Mouse (Mus musculus) liver, embryonic 14.5 days (tissue): Measurements from ENCODE around the gene Ppat.

ENCODE experiments used
- CTCF ChIP-seq: IDR thresholded peaks from 2 replicates; pipeline ENCODE4 v1.5.1; 2016; ENCODE audit warnings: antibody characterized with exemption, low read depth, control low read depth
- EP300 ChIP-seq: IDR thresholded peaks from 2 replicates; pipeline ENCODE4 v1.6.1; 2016; ENCODE audit warnings: antibody characterized with exemption, low read depth

DNA sequence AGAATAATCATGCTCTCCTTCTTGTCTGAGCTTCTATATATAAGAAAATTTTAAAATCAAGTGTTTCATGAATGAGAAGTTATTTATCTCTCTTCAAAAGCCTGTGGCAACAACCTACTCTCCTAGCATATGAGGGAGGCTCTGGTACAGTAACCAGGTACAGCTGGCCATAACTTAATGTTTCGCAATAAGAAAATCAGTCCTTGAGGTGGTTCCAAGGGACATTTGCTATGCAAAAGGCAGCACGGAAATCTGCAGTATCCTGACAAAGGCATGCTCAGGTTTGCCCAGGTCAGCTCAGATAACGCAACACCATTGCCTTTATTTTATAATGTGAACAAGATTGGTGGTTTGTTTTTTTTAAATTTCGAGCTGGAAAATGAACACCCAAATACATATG is 9.4 kb downstream of the Ppat start:
- TF ChIP-seq CTCF = no peak
- TF ChIP-seq EP300 = no peak
